Comparison of ENCODE assay signal across 34 mouse cellular contexts in genomic region chr9:38724044-38724443, GRCm38 (mm10). TPM values are rescaled to one million over a fixed set of nuclear protein-coding genes. Genes with fewer than 3 reads are reported as not detected.
DNase-seq lines count a peak whose midpoint lies in the region; ATAC-seq and TF ChIP-seq lines count a peak whose summit lies in the region.
"Had no signal": no experiment of that assay in that cellular context is flagged by ENCODE, and none has a peak within 500 bp of the region (broad histone marks: within the 10 kb centered on the region; RNA-seq: fewer than 3 reads in every experiment).

No protein-coding gene starts in this region.

- no peak overlapping the region for H3K4me2 ChIP-seq in heart, embryonic 11.5 days
- H3K4me2 ChIP-seq: embryonic facial prominence, embryonic 13.5 days; forebrain, embryonic 12.5 days; forebrain, embryonic 15.5 days; heart, embryonic 12.5 days; heart, embryonic 15.5 days; hindbrain, embryonic 14.5 days had no signal

- peak; percentile 68 for DNase-seq in MEL (ENCODE audit: low read depth, low spot score)
- no peak for DNase-seq in right cerebral cortex, adult 18-20 months
- no peak for DNase-seq in layer of hippocampus, postnatal 10 days (ENCODE audit: low spot score in 2 of 2)
- DNase-seq: adrenal gland, postnatal 10 days; adrenal gland, postnatal 36 days; cerebellum, adult 11 months; cerebellum, adult 2 months; cerebellum, adult 9-11 months; cerebellum, postnatal 25 days; embryo, embryonic 11 days; gastrocnemius, postnatal 36 days; heart, postnatal 10 days; heart, postnatal 36 days had no signal

- H3K36me3 ChIP-seq in MEL (ENCODE audit: control insufficient read depth in 1 of 2, insufficient read depth in 2 of 2, low read length in 2 of 2) (peaks cover 0 to 3% of the 10 kb centered on the region in 2 experiments; a peak in 2 of 4 replicates), macrophage (ENCODE audit: inconsistent target) (peaks cover 45% of the 10 kb centered on the region)
- H3K36me3 ChIP-seq in heart, embryonic 11.5 days (ENCODE audit: control insufficient read depth, insufficient read depth, low read length) = peaks cover 5% of the 10 kb centered on the region; the same call in 1 of the 2 replicates
- H3K36me3 ChIP-seq: embryonic facial prominence, embryonic 10.5 days; forebrain, embryonic 12.5 days; forebrain, embryonic 15.5 days had no signal

- H3K4me3 ChIP-seq in MEL (ENCODE audit: control insufficient read depth in 1 of 2, insufficient read depth in 1 of 2, low read depth in 2 of 2, low read length in 2 of 2) = no peak overlapping the region
- no peak overlapping the region for H3K4me3 ChIP-seq in macrophage (ENCODE audit: inconsistent target)
- no peak overlapping the region for H3K4me3 ChIP-seq in heart, embryonic 11.5 days (ENCODE audit: low read depth, low read length)
- H3K4me3 ChIP-seq: embryonic facial prominence, embryonic 10.5 days; embryonic facial prominence, embryonic 13.5 days; erythroblast, embryonic 14.5 days; forebrain, embryonic 12.5 days; forebrain, embryonic 15.5 days; heart, embryonic 12.5 days; heart, embryonic 15.5 days had no signal

- H3K79me2 ChIP-seq in MEL (ENCODE audit: control insufficient read depth, insufficient read depth, low read length, poor library complexity) = no peaks in the 10 kb centered on the region
- peaks cover 65% of the 10 kb centered on the region for H3K79me2 ChIP-seq in macrophage (ENCODE audit: inconsistent target)

- no peaks in the 10 kb centered on the region for H3K9me3 ChIP-seq in MEL (replicated peaks; ENCODE audit: insufficient read depth, low read length)
- no peaks in the 10 kb centered on the region for H3K9me3 ChIP-seq in heart, embryonic 11.5 days (replicated peaks; ENCODE audit: control insufficient read depth, low read length)
- H3K9me3 ChIP-seq: embryonic facial prominence, embryonic 10.5 days; embryonic facial prominence, embryonic 13.5 days; forebrain, embryonic 12.5 days; forebrain, embryonic 15.5 days; heart, embryonic 12.5 days; heart, embryonic 15.5 days had no signal

- peak; percentile 75 to 96 for TF ChIP-seq EP300 in MEL (IDR thresholded peaks at IDR 0.05; ENCODE audit: low read depth in 1 of 2, low read length in 2 of 2)

- H3K9ac ChIP-seq in MEL (ENCODE audit: control insufficient read depth, low read depth, low read length, poor library complexity, severe bottlenecking) = no peak overlapping the region
- no peak overlapping the region for H3K9ac ChIP-seq in heart, embryonic 11.5 days (ENCODE audit: low read depth, low read length)
- H3K9ac ChIP-seq: embryonic facial prominence, embryonic 13.5 days; forebrain, embryonic 12.5 days; forebrain, embryonic 15.5 days; heart, embryonic 12.5 days; heart, embryonic 15.5 days; hindbrain, embryonic 14.5 days had no signal

- no peak for TF ChIP-seq RAD21 in MEL (IDR thresholded peaks at IDR 0.05; ENCODE audit: low read depth, low read length)

- ATAC-seq in common myeloid progenitor, adult 5-6 weeks (replicated peaks; ENCODE audit: low read depth, poor library complexity, severe bottlenecking) = peak; percentile 69
- no peak for ATAC-seq in heart, embryonic 11.5 days (replicated peaks; ENCODE audit: insufficient number of reproducible peaks, low FRiP score, low TSS enrichment)
- ATAC-seq: forebrain, embryonic 15.5 days; hindbrain, postnatal 0 days; inflammation-experienced regulatory T-cells, adult 6 months; intestine, postnatal 0 days; Patski had no signal

- H3K4me1 ChIP-seq in MEL (ENCODE audit: control insufficient read depth in 1 of 2, insufficient read depth in 2 of 2, low read length in 2 of 2) = peaks cover 8 to 9% of the 10 kb centered on the region in 2 experiments
- H3K4me1 ChIP-seq in heart, embryonic 11.5 days (ENCODE audit: control insufficient read depth, insufficient read depth, low read length) = 0 out of 2 replicates have a peak, but pooled peaks cover 2% of the 10 kb centered on the region
- H3K4me1 ChIP-seq: forebrain, embryonic 15.5 days had no signal

- TF ChIP-seq POLR2A in MEL (IDR thresholded peaks at IDR 0.05; ENCODE audit: control insufficient read depth in 1 of 2, insufficient read depth in 1 of 2, low read depth in 1 of 2, low read length in 2 of 2, poor library complexity in 1 of 2) = no peak

- TF ChIP-seq CTCF in MEL (IDR thresholded peaks at IDR 0.05 in 2 of 3, conservative IDR thresholded peaks at IDR 0.05 in 1 of 3; ENCODE audit: control insufficient read depth in 1 of 3, insufficient read depth in 1 of 3, low read depth in 2 of 3, low read length in 3 of 3, poor library complexity in 1 of 3, severe bottlenecking in 1 of 3) = no peak

- WGBS in macrophage (ENCODE audit: missing documents) = 88% methylated on average over 1 of the region's 1 CpGs
- 91% methylated on average over 1 of the region's 1 CpGs for WGBS in heart, embryonic 11.5 days (ENCODE audit: insufficient replicate concordance)

- no peak overlapping the region for H3K27ac ChIP-seq in MEL (ENCODE audit: control insufficient read depth, low read depth, low read length)
- H3K27ac ChIP-seq in macrophage = peak overlapping the region; percentile 54
- no peak overlapping the region for H3K27ac ChIP-seq in heart, embryonic 11.5 days (ENCODE audit: low read depth, low read length)
- H3K27ac ChIP-seq: embryonic facial prominence, embryonic 10.5 days; embryonic facial prominence, embryonic 13.5 days; forebrain, embryonic 12.5 days; forebrain, embryonic 15.5 days; heart, embryonic 15.5 days; hindbrain, embryonic 14.5 days; hindbrain, postnatal 0 days had no signal

- H3K27me3 ChIP-seq in MEL (ENCODE audit: control insufficient read depth in 1 of 2, insufficient read depth in 2 of 2, low read length in 2 of 2) = no peaks in the 10 kb centered on the region
- no peaks in the 10 kb centered on the region for H3K27me3 ChIP-seq in heart, embryonic 11.5 days (ENCODE audit: control insufficient read depth, insufficient read depth, low read length)
- H3K27me3 ChIP-seq: CH12.LX; embryonic facial prominence, embryonic 13.5 days; forebrain, embryonic 12.5 days; forebrain, embryonic 15.5 days; heart, embryonic 12.5 days; heart, embryonic 15.5 days; Patski had no signal

TF ChIP-seq in MEL, 35 proteins besides CTCF, POLR2A, EP300 and RAD21 (continues in another document):
- TF ChIP-seq ZNF384 (IDR thresholded peaks at IDR 0.05; ENCODE audit: low read depth, low read length) = peak; percentile 97

RNA-seq across cellular contexts. Expression of gene Vwa5a, which starts 6.0 kb away (rescaled TPM):
- total RNA-seq in MEL (2012; rRNA removed) = 4.1 and 5.2 TPM in 2 replicates
- polyA plus RNA-seq in MEL (2012; ENCODE audit: insufficient read depth in 1 of 2, insufficient read length in 2 of 2, low read depth in 1 of 2, low replicate concordance in 2 of 2, missing spikeins in 1 of 2) (1 to 10 TPM in 1 of 2 experiments, not detected in 1; 4.6 TPM), macrophage (2018) (114 to 137 TPM (median 132 TPM) in 3 replicates)
- 34.5 and 37.0 TPM in 2 replicates for total RNA-seq in common myeloid progenitor, adult 5-6 weeks (2017)
- 100 to 1,000 TPM; 186 to 417 (median 229) TPM for total RNA-seq in macrophage (2018; cell fraction: chromatin; rRNA removed)
- total RNA-seq in macrophage (2018; cell fraction: cytosol; rRNA removed) = 100 to 1,000 TPM; 116 to 158 (median 141) TPM
- total RNA-seq in macrophage (2018; cell fraction: nucleus; rRNA removed) = 100 to 1,000 TPM; 150 to 403 (median 194) TPM
- total RNA-seq in layer of hippocampus, postnatal 10 days (2021) = 10 to 100 TPM in 1 of 2 experiments, 1 to 10 TPM in 1; 9.3 to 12.0 TPM
- polyA plus RNA-seq in heart, embryonic 11.5 days (2014; fragmentation: Nextera tagmentation; extraction: Ambion mirVana) = 19.0 and 22.5 TPM in 2 replicates

RNA-seq across cellular contexts. Expression of gene Olfr919, which starts 20.6 kb away (rescaled TPM):
- total RNA-seq in MEL (2012; rRNA removed) = not detected in 2 replicates
- polyA plus RNA-seq in MEL (2012; ENCODE audit: insufficient read depth in 1 of 2, insufficient read length in 2 of 2, low read depth in 1 of 2, low replicate concordance in 2 of 2, missing spikeins in 1 of 2) (not detected), macrophage (2018) (not detected in 3 replicates)
- not detected in 2 replicates for total RNA-seq in common myeloid progenitor, adult 5-6 weeks (2017)
- not detected for total RNA-seq in macrophage (2018; cell fraction: chromatin; rRNA removed)
- not detected for total RNA-seq in macrophage (2018; cell fraction: cytosol; rRNA removed)
- total RNA-seq in macrophage (2018; cell fraction: nucleus; rRNA removed) = not detected
- total RNA-seq in layer of hippocampus, postnatal 10 days (2021) = not detected
- polyA plus RNA-seq in heart, embryonic 11.5 days (2014; fragmentation: Nextera tagmentation; extraction: Ambion mirVana) = not detected in 2 replicates
- total RNA-seq: adrenal gland, adult 18-20 months; adrenal gland, postnatal 10 days; adrenal gland, postnatal 36 days; CH12.LX; gastrocnemius, adult 8-10 months; gastrocnemius, postnatal 36 days; heart, adult 8-10 months; heart, postnatal 10 days; heart, postnatal 36 days; hindbrain, postnatal 0 days had no signal
- polyA plus RNA-seq: cerebellum, adult 2 months; cortical plate, adult 2 months; embryonic facial prominence, embryonic 10.5 days; embryonic facial prominence, embryonic 13.5 days; erythroblast, embryonic 14.5 days; forebrain, embryonic 12.5 days; forebrain, embryonic 15.5 days; heart, embryonic 12.5 days; heart, embryonic 15.5 days; hindbrain, embryonic 11.5 days; hindbrain, embryonic 14.5 days; hindbrain, postnatal 0 days; inflammation-experienced regulatory T-cells, adult 6 months; intestine, postnatal 0 days; Patski had no signal

RNA-seq across cellular contexts. Expression of gene Olfr920, which starts 28.1 kb away (rescaled TPM):
- not detected in 2 replicates for total RNA-seq in MEL (2012; rRNA removed)
- polyA plus RNA-seq in MEL (2012; ENCODE audit: insufficient read depth in 1 of 2, insufficient read length in 2 of 2, low read depth in 1 of 2, low replicate concordance in 2 of 2, missing spikeins in 1 of 2) (not detected), macrophage (2018) (0.06 to 0.48 TPM (median 0.29 TPM) in 3 replicates)
- 0.05 and 0.78 TPM in 2 replicates for total RNA-seq in common myeloid progenitor, adult 5-6 weeks (2017)
- total RNA-seq in macrophage (2018; cell fraction: chromatin; rRNA removed) = 10 to 100 TPM in 1 of 26 experiments, 1 to 10 TPM in 25; 1.1 to 15.2 (median 3.0) TPM
- under 1 TPM; 0.03 to 0.32 (median 0.18) TPM for total RNA-seq in macrophage (2018; cell fraction: cytosol; rRNA removed)
- total RNA-seq in macrophage (2018; cell fraction: nucleus; rRNA removed) = 1 to 10 TPM in 25 of 26 experiments, under 1 TPM in 1; 0.56 to 8.3 (median 3.2) TPM
- not detected for total RNA-seq in layer of hippocampus, postnatal 10 days (2021)
- 0.03 TPM in 1 of 2 replicates, not detected in the other for polyA plus RNA-seq in heart, embryonic 11.5 days (2014; fragmentation: Nextera tagmentation; extraction: Ambion mirVana)
- polyA plus RNA-seq: embryonic facial prominence, embryonic 10.5 days; embryonic facial prominence, embryonic 13.5 days; erythroblast, embryonic 14.5 days; forebrain, embryonic 12.5 days; heart, embryonic 15.5 days; hindbrain, embryonic 14.5 days had no signal

RNA-seq across cellular contexts. Expression of gene Olfr921, which starts 48.8 kb away (rescaled TPM):
- not detected in 2 replicates for total RNA-seq in MEL (2012; rRNA removed)
- not detected for polyA plus RNA-seq in MEL (2012; ENCODE audit: insufficient read depth in 1 of 2, insufficient read length in 2 of 2, low read depth in 1 of 2, low replicate concordance in 2 of 2, missing spikeins in 1 of 2)
- total RNA-seq in common myeloid progenitor, adult 5-6 weeks (2017) = not detected in 2 replicates
- not detected for total RNA-seq in macrophage (2018; cell fraction: chromatin; rRNA removed)
- total RNA-seq in macrophage (2018; cell fraction: cytosol; rRNA removed) = not detected
- under 1 TPM in 5 of 26 experiments, not detected in 21; 0.12 to 0.45 (median 0.30) TPM for total RNA-seq in macrophage (2018; cell fraction: nucleus; rRNA removed)
- not detected in 3 replicates for polyA plus RNA-seq in macrophage (2018)
- not detected for total RNA-seq in layer of hippocampus, postnatal 10 days (2021)
- polyA plus RNA-seq in heart, embryonic 11.5 days (2014; fragmentation: Nextera tagmentation; extraction: Ambion mirVana) = not detected in 2 replicates
- total RNA-seq: adrenal gland, adult 18-20 months; adrenal gland, postnatal 10 days; adrenal gland, postnatal 36 days; CH12.LX; gastrocnemius, adult 8-10 months; gastrocnemius, postnatal 36 days; heart, adult 8-10 months; heart, postnatal 10 days; heart, postnatal 36 days; hindbrain, postnatal 0 days had no signal
- polyA plus RNA-seq: cortical plate, adult 2 months; embryonic facial prominence, embryonic 10.5 days; embryonic facial prominence, embryonic 13.5 days; erythroblast, embryonic 14.5 days; forebrain, embryonic 12.5 days; forebrain, embryonic 15.5 days; heart, embryonic 12.5 days; heart, embryonic 15.5 days; hindbrain, embryonic 11.5 days; hindbrain, embryonic 14.5 days; hindbrain, postnatal 0 days; inflammation-experienced regulatory T-cells, adult 6 months; intestine, postnatal 0 days; Patski had no signal

RNA-seq across cellular contexts. Expression of gene Olfr918, which starts 49.6 kb away (rescaled TPM):
- not detected in 2 replicates for total RNA-seq in MEL (2012; rRNA removed)
- polyA plus RNA-seq in MEL (2012; ENCODE audit: insufficient read depth in 1 of 2, insufficient read length in 2 of 2, low read depth in 1 of 2, low replicate concordance in 2 of 2, missing spikeins in 1 of 2) (under 1 TPM in 1 of 2 experiments, not detected in 1; 0.03 TPM), macrophage (2018) (not detected in 3 replicates)
- total RNA-seq in common myeloid progenitor, adult 5-6 weeks (2017) = not detected in 2 replicates
- not detected for total RNA-seq in macrophage (2018; cell fraction: chromatin; rRNA removed)
- total RNA-seq in macrophage (2018; cell fraction: cytosol; rRNA removed) = not detected
- total RNA-seq in macrophage (2018; cell fraction: nucleus; rRNA removed) = not detected
- total RNA-seq in layer of hippocampus, postnatal 10 days (2021) = not detected
- not detected in 2 replicates for polyA plus RNA-seq in heart, embryonic 11.5 days (2014; fragmentation: Nextera tagmentation; extraction: Ambion mirVana)
- total RNA-seq: adrenal gland, adult 18-20 months; adrenal gland, postnatal 10 days; adrenal gland, postnatal 36 days; CH12.LX; gastrocnemius, adult 8-10 months; gastrocnemius, postnatal 36 days; heart, adult 8-10 months; heart, postnatal 10 days; heart, postnatal 36 days; hindbrain, postnatal 0 days had no signal
- polyA plus RNA-seq: cerebellum, adult 2 months; cortical plate, adult 2 months; embryonic facial prominence, embryonic 10.5 days; embryonic facial prominence, embryonic 13.5 days; erythroblast, embryonic 14.5 days; forebrain, embryonic 12.5 days; forebrain, embryonic 15.5 days; heart, embryonic 12.5 days; heart, embryonic 15.5 days; hindbrain, embryonic 11.5 days; hindbrain, embryonic 14.5 days; hindbrain, postnatal 0 days; inflammation-experienced regulatory T-cells, adult 6 months; intestine, postnatal 0 days; Patski had no signal
